Mouse (Mus musculus): ENCODE data around the gene Mtg2. TPM values are rescaled to one million over a fixed set of nuclear protein-coding genes. Genes with fewer than 3 reads are reported as not detected.

Gene Mtg2
- polyA plus RNA-seq, 1 experiment from 2014 or later, result 24.3 TPM

GRCm38 (mm10) chr2:180120292-180120761 is 49.9 kb downstream of the Mtg2 start:
- H3K9me3 ChIP-seq (replicated peaks), result no peaks in the 10 kb centered on the region
- peak overlapping the region; percentile 92 for H3K4me3 ChIP-seq (replicated peaks)
- H3K9ac ChIP-seq, result peak overlapping the region; percentile 84
- peaks cover 41% of the 10 kb centered on the region for H3K4me1 ChIP-seq
- H3K27ac ChIP-seq (replicated peaks), result no peak overlapping the region
- no peaks in the 10 kb centered on the region for H3K27me3 ChIP-seq
- H3K4me2 ChIP-seq (replicated peaks), result peak overlapping the region; percentile 87
- 65% methylated on average over 5 of the region's 5 CpGs for WGBS
- no peak for ATAC-seq (ENCODE audit: insufficient number of reproducible peaks, low FRiP score, low TSS enrichment, low read depth)
- 0 out of 2 replicates have a peak, but pooled peaks cover 8% of the 10 kb centered on the region for H3K36me3 ChIP-seq

- H3K4me1 ChIP-seq, result peaks cover 36% of the 10 kb centered on the region
- H3K9ac ChIP-seq, result no peak overlapping the region
- ATAC-seq (ENCODE audit: insufficient number of reproducible peaks, low FRiP score, low TSS enrichment, low read depth), result no peak
- H3K4me2 ChIP-seq (replicated peaks), result no peak overlapping the region
- no peak overlapping the region for H3K4me3 ChIP-seq (replicated peaks)
- 0 out of 2 replicates have a peak, but pooled peaks cover 8% of the 10 kb centered on the region for H3K36me3 ChIP-seq
- no peaks in the 10 kb centered on the region for H3K27me3 ChIP-seq
- H3K27ac ChIP-seq (replicated peaks), result no peak overlapping the region
- no peaks in the 10 kb centered on the region for H3K9me3 ChIP-seq (replicated peaks)
- WGBS, result 81% methylated on average over 2 of the region's 2 CpGs
Observed at GRCm38 (mm10) chr2:180124192-180124591, 53.8 kb downstream of the Mtg2 start.

- Histone ChIP-seq H3K27me3 (no peaks in the 10 kb centered on the region), H3K9me3 (replicated peaks) (no peaks in the 10 kb centered on the region), H3K27ac (replicated peaks) (peak overlapping the region; percentile 36), H3K4me3 (replicated peaks) (no peak overlapping the region), H3K9ac (no peak overlapping the region), H3K36me3 (0 out of 2 replicates have a peak, but pooled peaks cover 5% of the 10 kb centered on the region), H3K4me2 (replicated peaks) (no peak overlapping the region), H3K4me1 (peaks cover 24% of the 10 kb centered on the region)
- WGBS, result 8% methylated on average over 4 of the region's 4 CpGs
- no peak for ATAC-seq (ENCODE audit: insufficient number of reproducible peaks, low FRiP score, low TSS enrichment, low read depth)
Observed at GRCm38 (mm10) chr2:180126195-180126594, 55.8 kb downstream of the Mtg2 start.

GRCm38 (mm10) chr2:180127675-180128074 is 57.3 kb downstream of the Mtg2 start:
- Histone ChIP-seq H3K4me1 (peaks cover 24% of the 10 kb centered on the region), H3K9ac (no peak overlapping the region), H3K4me3 (replicated peaks) (no peak overlapping the region), H3K36me3 (0 out of 2 replicates have a peak, but pooled peaks cover 4% of the 10 kb centered on the region), H3K4me2 (replicated peaks) (no peak overlapping the region), H3K9me3 (replicated peaks) (no peaks in the 10 kb centered on the region), H3K27me3 (no peaks in the 10 kb centered on the region), H3K27ac (replicated peaks) (no peak overlapping the region)
- 57% methylated on average over 1 of the region's 1 CpGs for WGBS
- ATAC-seq (ENCODE audit: insufficient number of reproducible peaks, low FRiP score, low TSS enrichment, low read depth), result no peak

- Histone ChIP-seq H3K4me3 (replicated peaks) (no peak overlapping the region), H3K9ac (no peak overlapping the region), H3K36me3 (peaks cover 6% of the 10 kb centered on the region), H3K9me3 (replicated peaks) (no peaks in the 10 kb centered on the region), H3K4me1 (no peaks in the 10 kb centered on the region), H3K27ac (replicated peaks) (no peak overlapping the region), H3K4me2 (replicated peaks) (no peak overlapping the region), H3K27me3 (no peaks in the 10 kb centered on the region)
- 89% methylated on average over 4 of the region's 4 CpGs for WGBS
- ATAC-seq (ENCODE audit: insufficient number of reproducible peaks, low FRiP score, low TSS enrichment, low read depth), result no peak
Observed at GRCm38 (mm10) chr2:180133231-180133630, 62.8 kb downstream of the Mtg2 start.

- no peak for ATAC-seq (ENCODE audit: insufficient number of reproducible peaks, low FRiP score, low TSS enrichment, low read depth)
- H3K9me3 ChIP-seq (replicated peaks), result no peaks in the 10 kb centered on the region
- no peak overlapping the region for H3K4me3 ChIP-seq (replicated peaks)
- H3K27me3 ChIP-seq, result no peaks in the 10 kb centered on the region
- no peak overlapping the region for H3K9ac ChIP-seq
- H3K36me3 ChIP-seq, result peaks cover 12% of the 10 kb centered on the region
- H3K27ac ChIP-seq (replicated peaks), result no peak overlapping the region
- WGBS, result 87% methylated on average over 3 of the region's 3 CpGs
- no peak overlapping the region for H3K4me2 ChIP-seq (replicated peaks)
- H3K4me1 ChIP-seq, result no peaks in the 10 kb centered on the region
Observed at GRCm38 (mm10) chr2:180133911-180134310, 63.5 kb downstream of the Mtg2 start.

GRCm38 (mm10) chr2:180135414-180135813 is 65.0 kb downstream of the Mtg2 start:
- H3K27me3 ChIP-seq, result no peaks in the 10 kb centered on the region
- H3K4me3 ChIP-seq (replicated peaks), result no peak overlapping the region
- 75% methylated on average over 5 of the region's 5 CpGs for WGBS
- no peak overlapping the region for H3K9ac ChIP-seq
- no peak overlapping the region for H3K4me2 ChIP-seq (replicated peaks)
- H3K36me3 ChIP-seq, result peaks cover 27% of the 10 kb centered on the region
- no peak overlapping the region for H3K27ac ChIP-seq (replicated peaks)
- H3K9me3 ChIP-seq (replicated peaks), result no peaks in the 10 kb centered on the region
- ATAC-seq (ENCODE audit: insufficient number of reproducible peaks, low FRiP score, low TSS enrichment, low read depth), result no peak
- no peaks in the 10 kb centered on the region for H3K4me1 ChIP-seq

Other genes with a start within 250 kb of the Mtg2 start
- gene Taf4, start 93.9 kb upstream of the Mtg2 start, polyA plus RNA-seq (2015; fragmentation: Nextera tagmentation; extraction: Ambion mirVana), result 2.9 and 3.6 TPM in 2 replicates
- gene Lsm14b, start 45.6 kb upstream of the Mtg2 start, polyA plus RNA-seq (2015; fragmentation: Nextera tagmentation; extraction: Ambion mirVana), result 8.9 and 9.1 TPM in 2 replicates
- 472 and 518 TPM in 2 replicates for gene Psma7, start 28.2 kb upstream of the Mtg2 start, polyA plus RNA-seq (2015; fragmentation: Nextera tagmentation; extraction: Ambion mirVana)
- 5.2 and 6.1 TPM in 2 replicates for gene Ss18l1, start 28.1 kb upstream of the Mtg2 start, polyA plus RNA-seq (2015; fragmentation: Nextera tagmentation; extraction: Ambion mirVana)
- gene Hrh3, start 33.9 kb downstream of the Mtg2 start, polyA plus RNA-seq (2015; fragmentation: Nextera tagmentation; extraction: Ambion mirVana), result 0.13 and 0.40 TPM in 2 replicates
- gene Osbpl2, start 48.7 kb downstream of the Mtg2 start, polyA plus RNA-seq (2015; fragmentation: Nextera tagmentation; extraction: Ambion mirVana), result 42.6 and 43.0 TPM in 2 replicates
- 176 and 190 TPM in 2 replicates for gene Adrm1, start 100.9 kb downstream of the Mtg2 start, polyA plus RNA-seq (2015; fragmentation: Nextera tagmentation; extraction: Ambion mirVana)
- gene Lama5, start 155.3 kb downstream of the Mtg2 start, polyA plus RNA-seq (2015; fragmentation: Nextera tagmentation; extraction: Ambion mirVana), result 28.0 and 37.2 TPM in 2 replicates
- gene Rps21, start 186.8 kb downstream of the Mtg2 start, polyA plus RNA-seq (2015; fragmentation: Nextera tagmentation; extraction: Ambion mirVana), result 599 and 606 TPM in 2 replicates
- 13.5 and 14.2 TPM in 2 replicates for gene Cables2, start 202.9 kb downstream of the Mtg2 start, polyA plus RNA-seq (2015; fragmentation: Nextera tagmentation; extraction: Ambion mirVana)
- gene Rbbp8nl, start 219.3 kb downstream of the Mtg2 start, polyA plus RNA-seq (2015; fragmentation: Nextera tagmentation; extraction: Ambion mirVana), result 1.5 and 1.8 TPM in 2 replicates

All from embryonic facial prominence, embryonic 15.5 days (tissue).